ENCODE assay signal across 13 mouse cellular contexts in genomic region chr14:25629866-25630606, GRCm38 (mm10).
DNase-seq lines count a peak whose midpoint lies in the region; ATAC-seq and TF ChIP-seq lines count a peak whose summit lies in the region.
"Had no signal": no experiment of that assay in that cellular context is flagged by ENCODE, and none has a peak within 500 bp of the region (broad histone marks: within the 10 kb centered on the region; RNA-seq: fewer than 3 reads in every experiment).

No protein-coding gene starts in this region.

- peaks cover 53% of the 10 kb centered on the region for H3K4me1 ChIP-seq in midbrain, embryonic 15.5 days
- H3K4me1 ChIP-seq in midbrain, embryonic 14.5 days (ENCODE audit: control insufficient read depth, insufficient read depth, low read length), result peaks cover 29% of the 10 kb centered on the region
- peaks cover 76 to 95% of the 10 kb centered on the region in 2 experiments for H3K4me1 ChIP-seq in heart, embryonic 14.5 days (ENCODE audit: control insufficient read depth in 2 of 2, insufficient read depth in 2 of 2, low read length in 2 of 2)
- H3K4me1 ChIP-seq in liver, postnatal 0 days (ENCODE audit: insufficient read depth), result peaks cover 11% of the 10 kb centered on the region

- TF ChIP-seq CTCF in liver, postnatal 0 days (IDR thresholded peaks at IDR 0.05; ENCODE audit: low read depth), result no peak

- no peak for ATAC-seq in midbrain, embryonic 15.5 days (replicated peaks)
- ATAC-seq in midbrain, embryonic 14.5 days (ENCODE audit: low FRiP score, low TSS enrichment), result no peak
- peak; percentile 72 for ATAC-seq in heart, embryonic 14.5 days (ENCODE audit: insufficient number of reproducible peaks, insufficient read depth, low FRiP score, low read depth)
- no peak for ATAC-seq in liver, postnatal 0 days

- intact Hi-C loops in heart, postnatal 36 days (cut with DNase I), result loop anchor here (5.0 kb wide), 2 partner anchors 43 to 158 kb away; no protein-coding TSS in a partner anchor

- no peaks in the 10 kb centered on the region for H3K36me3 ChIP-seq in midbrain, embryonic 15.5 days (replicated peaks)
- peaks cover 13% of the 10 kb centered on the region; the same call in 1 of the 2 replicates for H3K36me3 ChIP-seq in midbrain, embryonic 14.5 days (ENCODE audit: control insufficient read depth, insufficient read depth, low read length)
- peaks cover 25% of the 10 kb centered on the region for H3K36me3 ChIP-seq in heart, embryonic 14.5 days (ENCODE audit: control insufficient read depth, insufficient read depth, low read length)
- H3K36me3 ChIP-seq in liver, postnatal 0 days (replicated peaks; ENCODE audit: insufficient read depth, low read length), result peaks cover 10% of the 10 kb centered on the region

- no peak overlapping the region for H3K4me2 ChIP-seq in midbrain, embryonic 15.5 days
- no peak overlapping the region for H3K4me2 ChIP-seq in midbrain, embryonic 14.5 days (ENCODE audit: low read length)
- H3K4me2 ChIP-seq in heart, embryonic 14.5 days (ENCODE audit: low read length), result peak overlapping the region; percentile 2
- H3K4me2 ChIP-seq in liver, postnatal 0 days (ENCODE audit: low read depth, low read length), result no peak overlapping the region
- H3K4me2 ChIP-seq: embryonic facial prominence, embryonic 12.5 days; lung, embryonic 14.5 days had no signal

- no peaks in the 10 kb centered on the region for H3K9me3 ChIP-seq in midbrain, embryonic 15.5 days
- no peaks in the 10 kb centered on the region for H3K9me3 ChIP-seq in midbrain, embryonic 14.5 days (ENCODE audit: control insufficient read depth, low read length)
- no peaks in the 10 kb centered on the region for H3K9me3 ChIP-seq in heart, embryonic 14.5 days (ENCODE audit: control insufficient read depth, low read length)
- H3K9me3 ChIP-seq in liver, postnatal 0 days (ENCODE audit: low read length), result no peaks in the 10 kb centered on the region
- H3K9me3 ChIP-seq: embryonic facial prominence, embryonic 12.5 days had no signal

- DNase-seq in heart, adult 11 months, result peak; percentile 98
- DNase-seq in heart, postnatal 36 days, result no peak
- no peak for DNase-seq in midbrain, embryonic 14.5 days
- peak; percentile 43 to 44 for DNase-seq in right cerebral cortex, postnatal 36 days (ENCODE audit: low spot score in 2 of 2)
- DNase-seq in lung, adult 18-20 months, result no peak
- DNase-seq in liver, postnatal 0 days, result no peak
- DNase-seq: gastrocnemius, postnatal 10 days; kidney, postnatal 4 days; lung, embryonic 14.5 days; thymus, postnatal 36 days had no signal

- WGBS in midbrain, embryonic 15.5 days, result 86% methylated on average over 12 of the region's 12 CpGs
- 89% methylated on average over 12 of the region's 12 CpGs for WGBS in midbrain, embryonic 14.5 days
- 38% methylated on average over 12 of the region's 12 CpGs for WGBS in heart, embryonic 14.5 days
- WGBS in liver, postnatal 0 days (ENCODE audit: insufficient replicate concordance), result 82% methylated on average over 12 of the region's 12 CpGs

- no peak for TF ChIP-seq EP300 in liver, postnatal 0 days (IDR thresholded peaks at IDR 0.05; ENCODE audit: low read depth)

- H3K27me3 ChIP-seq in midbrain, embryonic 15.5 days (replicated peaks), result no peaks in the 10 kb centered on the region
- H3K27me3 ChIP-seq in midbrain, embryonic 14.5 days (ENCODE audit: control insufficient read depth, insufficient read depth, low read length), result no peaks in the 10 kb centered on the region
- H3K27me3 ChIP-seq in heart, embryonic 14.5 days (ENCODE audit: control insufficient read depth, insufficient read depth, low read length), result no peaks in the 10 kb centered on the region
- H3K27me3 ChIP-seq in liver, postnatal 0 days (ENCODE audit: insufficient read depth, low read length), result no peaks in the 10 kb centered on the region
- H3K27me3 ChIP-seq: embryonic facial prominence, embryonic 12.5 days had no signal

- no peak overlapping the region for H3K9ac ChIP-seq in midbrain, embryonic 15.5 days
- H3K9ac ChIP-seq in midbrain, embryonic 14.5 days (replicated peaks; ENCODE audit: low read length), result no peak overlapping the region
- peak overlapping the region; percentile 51 for H3K9ac ChIP-seq in heart, embryonic 14.5 days (ENCODE audit: low read length)
- H3K9ac ChIP-seq in liver, postnatal 0 days (replicated peaks), result no peak overlapping the region
- H3K9ac ChIP-seq: embryonic facial prominence, embryonic 12.5 days; lung, embryonic 14.5 days had no signal

- H3K27ac ChIP-seq in midbrain, embryonic 15.5 days, result 0 out of 2 replicates have a peak overlapping the region, but pooled peaks have one; percentile 28
- H3K27ac ChIP-seq in midbrain, embryonic 14.5 days (replicated peaks; ENCODE audit: low read depth, low read length), result no peak overlapping the region; the same call in 1 of the 2 replicates
- peak overlapping the region; percentile 82 to 95 for H3K27ac ChIP-seq in heart, embryonic 14.5 days (replicated peaks in 1 of 2; ENCODE audit: control insufficient read depth in 1 of 2, insufficient read depth in 1 of 2, low read depth in 2 of 2, low read length in 2 of 2)
- no peak overlapping the region for H3K27ac ChIP-seq in liver, postnatal 0 days (ENCODE audit: low read depth)
- H3K27ac ChIP-seq: embryonic facial prominence, embryonic 12.5 days had no signal

- no peak overlapping the region for H3K4me3 ChIP-seq in midbrain, embryonic 15.5 days
- no peak overlapping the region for H3K4me3 ChIP-seq in midbrain, embryonic 14.5 days (replicated peaks; ENCODE audit: low read depth, low read length)
- no peak overlapping the region for H3K4me3 ChIP-seq in heart, embryonic 14.5 days (ENCODE audit: control insufficient read depth in 1 of 2, insufficient read depth in 1 of 2, low read depth in 1 of 2, low read length in 2 of 2)
- H3K4me3 ChIP-seq in liver, postnatal 0 days (ENCODE audit: low read depth, low read length), result no peak overlapping the region
- H3K4me3 ChIP-seq: embryonic facial prominence, embryonic 12.5 days had no signal

Comparison
In these comparisons a context has a peak if more than half of its experiments do, and no peak if none do; other contexts are left out.
1. DNase-seq: peak in heart, adult 11 months (single experiment) and right cerebral cortex, postnatal 36 days (2 of 2); none in heart, postnatal 36 days (0 of 2), midbrain, embryonic 14.5 days (single experiment), lung, adult 18-20 months (0 of 2) and liver, postnatal 0 days (single experiment).
2. H3K27ac ChIP-seq: peak in midbrain, embryonic 15.5 days (single experiment) and heart, embryonic 14.5 days (2 of 2); none in midbrain, embryonic 14.5 days (single experiment) and liver, postnatal 0 days (single experiment).